Mouse (Mus musculus) left cerebral cortex, postnatal 10 days (tissue): ENCODE measurements around the gene Supt16. TPM values are rescaled to one million over a fixed set of nuclear protein-coding genes. Genes with fewer than 3 reads are reported as not detected.

Experiments used
- total RNA-seq, 2 experiments: library from RNA; stranded (reverse); gene quantifications; 2 replicates each; pipeline ENCODE4 v1.2.3; 2021

Gene Supt16
- total RNA-seq, 2 experiments from 2014 or later = 48.3 to 53.1 TPM

Other genes with a start within 250 kb of the Supt16 start
- gene Arhgef40, start 212.7 kb downstream of the Supt16 start, total RNA-seq = 10 to 100 TPM; 32.7 to 37.1 TPM
- not detected for gene Tmem253, start 181.8 kb downstream of the Supt16 start, total RNA-seq
- 10 to 100 TPM; 30.2 to 32.4 TPM for gene Zfp219, start 176.7 kb downstream of the Supt16 start, total RNA-seq
- gene Olfr221, start 155.0 kb downstream of the Supt16 start, total RNA-seq = not detected
- 100 to 1,000 TPM; 188 to 191 TPM for gene Hnrnpc, start 93.4 kb downstream of the Supt16 start, total RNA-seq
- gene Rpgrip1, start 86.7 kb downstream of the Supt16 start, total RNA-seq = 1 to 10 TPM; 3.7 to 3.8 TPM
- 100 to 1,000 TPM; 111 to 126 TPM for gene Chd8, start 60.4 kb upstream of the Supt16 start, total RNA-seq
- 10 to 100 TPM; 55.1 to 56.7 TPM for gene Tox4, start 81.7 kb upstream of the Supt16 start, total RNA-seq
- gene Rab2b, start 82.1 kb upstream of the Supt16 start, total RNA-seq = 10 to 100 TPM; 36.9 to 37.7 TPM
- 10 to 100 TPM; 32.4 to 38.6 TPM for gene Mettl3, start 107.7 kb upstream of the Supt16 start, total RNA-seq
- gene Sall2, start 131.3 kb upstream of the Supt16 start, total RNA-seq = 10 to 100 TPM; 39.6 to 39.9 TPM
- not detected for gene Olfr1513, start 159.0 kb upstream of the Supt16 start, total RNA-seq
- not detected for gene Olfr1512, start 181.8 kb upstream of the Supt16 start, total RNA-seq
- gene Olfr1511, start 200.0 kb upstream of the Supt16 start, total RNA-seq = not detected
- not detected for gene Olfr1510, start 217.0 kb upstream of the Supt16 start, total RNA-seq
- gene Olfr1509, start 245.6 kb upstream of the Supt16 start, total RNA-seq = not detected